Mouse (Mus musculus): Measurements from ENCODE around the gene Sorl1. TPM values are rescaled to one million over a fixed set of nuclear protein-coding genes. Genes with fewer than 3 reads are reported as not detected.

The Sorl1 gene
- total RNA-seq, 1 experiment from 2014 or later, result 20.9 TPM

GRCm38 (mm10) chr9:42004140-42004539, 120.0 kb downstream of the Sorl1 start:
- peak; percentile 38 for DNase-seq

- peak; percentile 33 for DNase-seq
Measured at GRCm38 (mm10) chr9:41999498-42000473, 124.3 kb downstream of the Sorl1 start.

GRCm38 (mm10) chr9:41995278-41995677, 128.8 kb downstream of the Sorl1 start:
- no peak for DNase-seq

GRCm38 (mm10) chr9:41993821-41994220, 130.3 kb downstream of the Sorl1 start:
- DNase-seq, result no peak

GRCm38 (mm10) chr9:41992841-41993240, 131.3 kb downstream of the Sorl1 start:
- no peak for DNase-seq

- no peak for DNase-seq
Measured at GRCm38 (mm10) chr9:41985636-41986035, 138.5 kb downstream of the Sorl1 start.

- DNase-seq, result no peak
Measured at GRCm38 (mm10) chr9:41985052-41985451, 139.0 kb downstream of the Sorl1 start.

- DNase-seq, result no peak
Measured at GRCm38 (mm10) chr9:41984306-41984705, 139.8 kb downstream of the Sorl1 start.

- no peak for DNase-seq
Measured at GRCm38 (mm10) chr9:41983286-41983685, 140.8 kb downstream of the Sorl1 start.

- DNase-seq, result no peak
Measured at GRCm38 (mm10) chr9:41982760-41983159, 141.3 kb downstream of the Sorl1 start.

GRCm38 (mm10) chr9:41982023-41982422, 142.1 kb downstream of the Sorl1 start:
- DNase-seq, result no peak

- no peak for DNase-seq
Measured at GRCm38 (mm10) chr9:41981306-41981705, 142.8 kb downstream of the Sorl1 start.

- DNase-seq, result no peak
Measured at GRCm38 (mm10) chr9:41980796-41981195, 143.3 kb downstream of the Sorl1 start.

GRCm38 (mm10) chr9:41978366-41978765, 145.7 kb downstream of the Sorl1 start:
- no peak for DNase-seq

- DNase-seq, result no peak
Measured at GRCm38 (mm10) chr9:41975968-41976367, 148.1 kb downstream of the Sorl1 start.

- DNase-seq, result no peak
Measured at GRCm38 (mm10) chr9:41974661-41975060, 149.4 kb downstream of the Sorl1 start.

- peak; percentile 44 for DNase-seq
Measured at GRCm38 (mm10) chr9:41973775-41974657, 150.1 kb downstream of the Sorl1 start.

- DNase-seq, result no peak
Measured at GRCm38 (mm10) chr9:41969961-41970360, 154.1 kb downstream of the Sorl1 start.

- DNase-seq, result no peak
Measured at GRCm38 (mm10) chr9:41968673-41969460, 155.2 kb downstream of the Sorl1 start.

- DNase-seq, result no peak
Measured at GRCm38 (mm10) chr9:41961274-41961673, 162.8 kb downstream of the Sorl1 start.

GRCm38 (mm10) chr9:41958282-41958681, 165.8 kb downstream of the Sorl1 start:
- no peak for DNase-seq

- peak; percentile 28 for DNase-seq
Measured at GRCm38 (mm10) chr9:41953486-41953885, 170.6 kb downstream of the Sorl1 start.
